Mouse (Mus musculus): ENCODE results near the gene Trir.

DNA sequence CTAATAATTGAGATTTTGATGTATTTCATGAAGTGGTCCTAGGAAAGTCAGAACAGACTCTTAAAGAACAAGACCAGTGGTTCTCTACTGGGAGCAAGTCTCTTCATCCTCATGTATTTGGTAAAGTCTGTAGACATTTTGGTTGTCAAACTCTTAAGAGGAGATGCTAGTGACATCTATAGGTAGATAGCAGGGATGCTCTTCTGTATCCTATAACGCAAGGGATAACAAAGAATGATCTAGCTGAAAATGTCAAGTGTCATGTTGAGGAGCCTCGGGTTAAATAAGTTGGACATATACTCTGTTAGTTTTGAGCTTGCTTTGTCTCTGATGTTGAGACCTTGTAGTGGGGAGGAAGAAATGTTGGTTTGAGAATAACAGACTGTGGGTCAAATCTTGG is 1.3 kb downstream of the Trir start:
- TF ChIP-seq CEBPB (IDR thresholded peaks at IDR 0.05; ENCODE audit: insufficient read depth, poor library complexity, severe bottlenecking) (no peak), POLR2A (IDR thresholded peaks at IDR 0.05; ENCODE audit: insufficient read length, low read depth) (no peak), MAX (IDR thresholded peaks at IDR 0.05; ENCODE audit: low read depth) (no peak), REST (IDR thresholded peaks at IDR 0.05; ENCODE audit: insufficient read depth, insufficient read length) (no peak), E2F4 (IDR thresholded peaks at IDR 0.05; ENCODE audit: insufficient read depth) (no peak)

Measured in myocyte (in vitro differentiated cells).